Mouse (Mus musculus): Measurements from ENCODE around the gene Klhdc4. TPM values are rescaled to one million over a fixed set of nuclear protein-coding genes. Genes with fewer than 3 reads are reported as not detected.

Klhdc4 gene
- polyA plus RNA-seq, 1 experiment from 2014 or later = 27.6 TPM

DNA sequence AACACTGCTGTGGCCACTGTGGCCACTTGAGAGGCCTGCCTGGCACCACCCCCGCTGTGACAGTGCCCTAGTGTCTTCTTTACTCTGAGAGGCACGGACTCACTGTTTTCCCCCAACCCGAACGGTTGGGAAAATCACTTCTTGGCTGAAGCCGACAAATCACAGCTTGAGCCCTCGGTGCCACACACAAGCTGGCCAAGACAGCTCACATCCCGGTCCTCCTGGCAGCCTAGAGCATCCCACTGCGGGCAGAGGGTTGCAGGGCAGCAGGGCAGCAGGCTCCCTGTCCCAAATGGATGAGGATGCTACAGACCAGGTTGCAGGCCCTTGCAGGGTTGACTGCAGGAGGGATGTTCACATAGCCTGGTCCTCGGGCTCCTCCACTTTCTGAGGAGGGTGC is 79.9 kb downstream of the Klhdc4 start:
- DNase-seq = no peak

More for the DNA sequence above, 79.9 kb downstream of the Klhdc4 start:
- H3K27me3 ChIP-seq = peaks cover 25% of the 10 kb centered on the region
- no peak overlapping the region for H3K9ac ChIP-seq
- no peak for ATAC-seq (ENCODE audit: low read depth)
- H3K4me3 ChIP-seq (replicated peaks) = no peak overlapping the region
- WGBS (ENCODE audit: insufficient replicate concordance) = 52% methylated on average over 9 of the region's 9 CpGs
- H3K9me3 ChIP-seq (replicated peaks) = 0 out of 2 replicates have a peak, but pooled peaks cover 8% of the 10 kb centered on the region
- H3K27ac ChIP-seq = no peak overlapping the region
- no peaks in the 10 kb centered on the region for H3K36me3 ChIP-seq
- no peak overlapping the region for H3K4me2 ChIP-seq
- no peaks in the 10 kb centered on the region for H3K4me1 ChIP-seq (replicated peaks)

Other genes starting within 250 kb of the Klhdc4 start
- gene Map1lc3b, start 239.2 kb downstream of the Klhdc4 start, polyA plus RNA-seq (2015; fragmentation: Nextera tagmentation; extraction: Ambion mirVana) = 135 and 144 TPM in 2 replicates
- 1.6 and 1.7 TPM in 2 replicates for gene Zcchc14, start 176.7 kb downstream of the Klhdc4 start, polyA plus RNA-seq (2015; fragmentation: Nextera tagmentation; extraction: Ambion mirVana)
- gene Jph3, start 99.9 kb downstream of the Klhdc4 start, polyA plus RNA-seq (2015; fragmentation: Nextera tagmentation; extraction: Ambion mirVana) = 0.14 and 0.31 TPM in 2 replicates
- 32.2 and 37.5 TPM in 2 replicates for gene Slc7a5, start 78.1 kb upstream of the Klhdc4 start, polyA plus RNA-seq (2015; fragmentation: Nextera tagmentation; extraction: Ambion mirVana)
- gene Car5a, start 115.3 kb upstream of the Klhdc4 start, polyA plus RNA-seq (2015; fragmentation: Nextera tagmentation; extraction: Ambion mirVana) = 0.88 and 1.1 TPM in 2 replicates
- 14.5 and 18.1 TPM in 2 replicates for gene Banp, start 120.2 kb upstream of the Klhdc4 start, polyA plus RNA-seq (2015; fragmentation: Nextera tagmentation; extraction: Ambion mirVana)

Measured in liver, embryonic 13.5 days (tissue).